Mouse (Mus musculus): ENCODE data around the gene 2810021J22Rik.

The 2810021J22Rik gene

DNA sequence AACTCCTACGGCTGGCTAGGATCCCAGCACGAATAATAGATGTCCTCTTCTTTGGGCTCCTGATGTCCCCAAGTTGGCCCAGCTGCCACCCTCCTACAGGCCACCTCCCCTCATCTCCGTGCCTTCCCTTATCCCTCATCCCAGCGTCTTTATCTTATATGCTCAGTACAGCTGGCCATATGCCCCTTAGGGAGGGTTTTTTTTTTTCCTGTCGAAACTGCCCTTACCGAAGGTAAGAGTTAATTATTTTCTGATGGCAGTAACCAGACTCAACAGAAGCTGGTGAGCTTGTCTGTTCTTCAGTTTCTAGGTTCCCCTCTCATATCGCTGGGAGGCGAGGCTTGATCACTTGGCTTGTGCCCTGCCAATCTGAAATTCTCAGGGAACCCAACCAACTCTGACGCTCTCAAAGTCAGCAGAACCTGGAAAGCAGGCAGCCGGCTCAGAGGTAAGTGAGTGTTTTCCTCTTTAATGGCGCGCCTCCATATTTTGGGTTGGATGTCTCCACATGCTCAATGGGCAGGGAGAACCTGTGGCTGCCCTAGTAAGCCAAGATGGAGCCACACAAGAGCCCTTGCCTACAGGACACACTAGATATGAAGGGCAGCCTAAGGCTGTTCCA is 50.8 kb downstream of the 2810021J22Rik start, which contains the start of gene Btnl10:
Gene Btnl10, plus strand, starts transcription at position 164 of the 622 bp plus-strand sequence.
- no peak for DNase-seq

DNA sequence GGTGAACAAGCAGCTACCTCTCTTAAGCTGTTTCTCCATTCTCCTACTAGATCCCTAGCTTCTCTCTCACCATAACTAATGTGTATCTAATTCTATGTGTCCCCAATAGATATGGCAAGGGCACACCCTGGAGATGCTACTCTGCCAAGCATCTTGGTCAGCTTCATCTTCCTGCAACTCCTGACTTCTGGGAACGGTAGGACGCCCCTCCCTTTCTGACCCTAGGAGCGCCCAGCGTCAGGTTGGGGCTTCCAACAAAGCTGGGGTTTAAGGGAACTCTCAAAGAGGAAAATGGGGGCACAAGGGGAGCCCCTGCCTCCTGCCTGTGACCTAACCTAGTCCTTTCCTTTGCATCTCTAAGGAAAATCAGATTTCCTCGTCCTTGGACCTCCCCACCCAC is 51.7 kb downstream of the 2810021J22Rik start:
- no peak for DNase-seq

DNA sequence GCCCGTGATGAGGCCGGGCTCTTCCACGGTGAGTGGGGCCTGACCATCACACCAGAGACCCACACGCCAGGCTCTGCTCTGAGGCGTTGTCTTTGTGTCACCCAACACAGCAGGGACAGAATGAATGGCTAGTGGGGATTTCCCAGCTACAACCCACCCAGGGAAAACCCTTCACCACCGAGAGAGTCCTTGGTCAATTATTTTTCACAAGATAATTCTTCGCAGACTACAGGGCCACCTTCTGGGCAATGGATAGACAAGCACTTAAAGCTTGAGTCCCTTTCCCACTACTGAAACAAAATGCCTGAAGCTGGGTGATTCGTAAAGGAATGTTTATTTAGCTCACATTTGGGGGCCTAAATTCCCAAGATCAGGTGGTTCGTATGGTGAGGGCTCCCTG is 55.4 kb downstream of the 2810021J22Rik start:
- no peak for DNase-seq

- no peak for DNase-seq
These were observed 59.6 kb downstream of the 2810021J22Rik start for GRCm38 (mm10) chr11:58926651-58927050.

- DNase-seq: no peak
These were observed 60.0 kb downstream of the 2810021J22Rik start for GRCm38 (mm10) chr11:58927053-58927452.

DNA sequence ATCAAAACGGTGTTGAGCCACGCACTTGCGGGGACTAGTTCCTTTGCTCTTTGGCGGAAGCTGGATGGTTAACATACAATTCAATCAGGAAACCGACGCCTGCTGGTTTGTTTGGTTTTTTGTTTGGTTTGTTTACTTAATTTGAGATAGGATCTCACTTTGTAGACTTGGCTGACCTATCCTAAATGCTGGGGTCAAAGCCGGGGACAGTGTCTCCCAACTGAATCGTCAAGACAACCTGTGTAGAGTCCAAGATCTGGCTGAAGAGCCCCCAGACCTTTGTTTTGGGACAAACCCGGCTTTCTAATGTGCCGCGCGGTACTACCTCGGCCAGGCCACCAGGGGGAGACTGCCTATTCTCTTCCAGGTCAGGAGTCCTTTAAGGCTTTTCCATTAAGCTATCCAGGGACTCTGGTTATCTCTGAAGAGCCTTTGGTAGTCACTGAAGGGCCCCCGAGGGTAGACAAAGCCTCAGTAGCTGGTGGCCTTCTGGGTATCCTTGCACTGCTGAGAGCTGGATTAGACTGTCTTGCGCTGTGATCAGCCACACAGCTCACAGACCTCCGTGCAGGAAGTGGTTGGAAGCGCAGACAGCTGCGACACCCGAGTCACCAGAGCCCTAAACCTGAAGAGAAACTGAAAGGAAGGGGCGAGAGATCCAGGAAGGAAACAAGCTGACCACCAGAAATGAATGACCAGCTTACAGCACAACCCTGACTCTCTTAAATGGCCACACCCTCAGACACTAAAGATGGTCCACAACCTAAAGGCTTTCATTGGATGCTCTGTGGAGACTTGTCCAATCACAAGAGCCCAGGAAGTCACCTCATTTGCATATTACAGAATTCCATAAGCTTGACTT is 61.0 kb downstream of the 2810021J22Rik start:
- DNase-seq: no peak

DNA sequence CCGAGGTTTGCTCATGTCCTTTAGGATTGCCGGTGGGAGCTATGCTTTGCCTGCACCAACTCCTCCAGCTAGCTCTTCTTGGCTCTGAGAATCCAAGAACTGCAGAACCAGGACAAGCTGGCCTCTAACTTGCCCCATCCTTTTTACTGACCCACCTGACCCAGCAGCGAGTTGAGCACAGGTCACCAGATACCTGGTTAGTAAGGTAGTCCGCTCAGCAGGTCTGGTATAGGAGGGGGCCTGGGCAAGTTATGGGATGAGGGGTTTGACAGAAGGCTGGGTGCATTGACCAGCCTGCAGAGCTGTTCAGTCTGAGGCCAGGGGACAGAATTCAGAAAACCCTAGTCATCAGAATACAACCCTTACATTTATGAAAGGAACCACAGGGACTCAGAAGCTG is 62.0 kb downstream of the 2810021J22Rik start:
- no peak for DNase-seq

GRCm38 (mm10) chr11:58929641-58930040 is 62.6 kb downstream of the 2810021J22Rik start:
- DNase-seq: no peak

DNA sequence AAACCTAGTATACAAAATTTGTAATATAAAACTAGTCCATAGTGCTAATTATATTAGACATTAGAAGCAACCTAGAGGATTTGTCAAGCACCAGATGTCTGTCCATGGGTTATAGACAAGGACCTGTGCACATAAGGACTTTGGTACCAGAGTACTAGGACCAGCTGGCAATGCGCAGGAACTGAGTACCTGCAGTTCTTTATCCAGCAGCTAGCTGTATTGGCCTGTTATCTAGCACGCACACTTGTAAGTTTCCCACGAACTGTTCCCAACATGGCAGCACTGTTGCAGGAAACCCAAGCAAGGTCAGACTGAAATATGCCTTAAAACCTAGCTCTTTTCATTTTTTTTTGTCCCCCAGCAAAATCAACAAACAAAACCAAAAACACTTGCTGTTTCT is 63.2 kb downstream of the 2810021J22Rik start:
- no peak for DNase-seq

DNA sequence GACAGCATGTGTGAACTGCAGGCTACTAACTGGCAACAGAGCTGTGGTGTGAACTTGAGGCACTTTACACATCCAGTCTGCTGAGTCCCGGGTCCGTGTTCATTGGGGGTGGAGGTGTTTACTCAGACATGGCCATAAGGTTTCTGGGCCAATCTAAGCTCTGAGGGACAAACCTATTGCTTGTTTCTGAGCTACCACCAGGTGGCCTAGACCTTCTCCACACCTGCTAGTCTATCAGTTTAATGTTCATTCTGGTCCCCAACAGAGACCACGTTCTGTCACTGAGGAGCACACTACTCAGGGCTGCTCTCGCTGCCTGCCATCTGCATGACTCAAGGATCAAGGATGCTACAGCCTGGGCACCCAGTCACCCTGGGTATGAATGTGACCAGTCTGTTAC is 64.6 kb downstream of the 2810021J22Rik start:
- DNase-seq: no peak

Measured in cerebellum, adult 11 months (tissue).